In genomic region chr1:172289617-172289946, GRCm38 (mm10) we compare ENCODE assay signal across 31 mouse cellular contexts. TPM values are rescaled to one million over a fixed set of nuclear protein-coding genes. Genes with fewer than 3 reads are reported as not detected.
A peak's percentile ranks its signal among the peaks of the same experiment; 100 is the strongest.
DNase-seq lines count a peak whose midpoint lies in the region; ATAC-seq and TF ChIP-seq lines count a peak whose summit lies in the region.
"Had no signal": no experiment of that assay in that cellular context is flagged by ENCODE, and none has a peak within 500 bp of the region (broad histone marks: within the 10 kb centered on the region; RNA-seq: fewer than 3 reads in every experiment).

No protein-coding gene starts in this region.

- no peaks in the 10 kb centered on the region for H3K79me2 ChIP-seq in MEL (ENCODE audit: control insufficient read depth, insufficient read depth, low read length, poor library complexity)

- 57% methylated on average over 3 of the region's 3 CpGs for WGBS in intestine, embryonic 14.5 days
- 29% methylated on average over 3 of the region's 3 CpGs for WGBS in intestine, postnatal 0 days

- H3K9ac ChIP-seq in MEL (ENCODE audit: control insufficient read depth, low read depth, low read length, poor library complexity, severe bottlenecking) = peak overlapping the region; percentile 12; the same call in 1 of the 2 replicates
- H3K9ac ChIP-seq in intestine, embryonic 14.5 days (ENCODE audit: low read length) = no peak overlapping the region
- no peak overlapping the region for H3K9ac ChIP-seq in intestine, postnatal 0 days (ENCODE audit: low read depth, low read length)
- H3K9ac ChIP-seq: embryonic facial prominence, embryonic 13.5 days; forebrain, embryonic 12.5 days; hindbrain, embryonic 14.5 days had no signal

- no peak for DNase-seq in MEL (ENCODE audit: low read depth, low spot score)
- DNase-seq in intestine, embryonic 14.5 days (ENCODE audit: low spot score) = no peak
- DNase-seq in heart, postnatal 10 days = no peak
- DNase-seq in urinary bladder, postnatal 36 days (ENCODE audit: low spot score in 2 of 2) = no peak
- no peak for DNase-seq in neural tube, embryonic 10.5 days (ENCODE audit: extremely low spot score, low spot score)
- DNase-seq: cerebellum, adult 11-12 months; cerebellum, adult 8-10 months; cerebellum, postnatal 10 days; cerebellum, postnatal 36 days; embryo, embryonic 11 days; gastrocnemius, postnatal 14 days; heart, adult 11 months; heart, postnatal 36 days; kidney, adult 2 months had no signal

- peak; percentile 73; the same call in 1 of the 2 replicates for ATAC-seq in intestine, embryonic 14.5 days (replicated peaks; ENCODE audit: low FRiP score, low TSS enrichment, low read depth)
- ATAC-seq in intestine, postnatal 0 days = 0 out of 2 replicates have a peak, but pooled peaks have one; percentile 60
- ATAC-seq: forebrain, embryonic 16.5 days; hindbrain, postnatal 0 days; inflammation-experienced regulatory T-cells, adult 6 months had no signal

- no peak overlapping the region for H3K4me2 ChIP-seq in intestine, embryonic 14.5 days (ENCODE audit: low read length)
- H3K4me2 ChIP-seq in intestine, postnatal 0 days (replicated peaks; ENCODE audit: low read depth) = no peak overlapping the region
- H3K4me2 ChIP-seq: embryonic facial prominence, embryonic 13.5 days; forebrain, embryonic 12.5 days; heart, embryonic 11.5 days; hindbrain, embryonic 14.5 days had no signal

- H3K4me1 ChIP-seq in MEL (ENCODE audit: control insufficient read depth in 1 of 2, insufficient read depth in 2 of 2, low read length in 2 of 2) = peaks cover 0 to 8% of the 10 kb centered on the region in 2 experiments; a peak in 2 of 4 replicates
- no peaks in the 10 kb centered on the region for H3K4me1 ChIP-seq in intestine, embryonic 14.5 days (replicated peaks; ENCODE audit: control insufficient read depth, insufficient read depth, low read length)
- H3K4me1 ChIP-seq in intestine, postnatal 0 days (replicated peaks; ENCODE audit: control insufficient read depth, insufficient read depth, low read length) = no peaks in the 10 kb centered on the region
- H3K4me1 ChIP-seq: embryonic facial prominence, embryonic 10.5 days; embryonic facial prominence, embryonic 13.5 days had no signal

- no peak for TF ChIP-seq RAD21 in MEL (IDR thresholded peaks at IDR 0.05; ENCODE audit: low read depth, low read length)

- TF ChIP-seq EP300 in MEL (IDR thresholded peaks at IDR 0.05; ENCODE audit: low read depth in 1 of 2, low read length in 2 of 2) = no peak

- H3K4me3 ChIP-seq in MEL (ENCODE audit: control insufficient read depth in 1 of 2, insufficient read depth in 1 of 2, low read depth in 2 of 2, low read length in 2 of 2) = no peak overlapping the region
- no peak overlapping the region for H3K4me3 ChIP-seq in intestine, embryonic 14.5 days (ENCODE audit: low read depth, low read length)
- H3K4me3 ChIP-seq in intestine, postnatal 0 days (ENCODE audit: low read depth, low read length) = no peak overlapping the region
- H3K4me3 ChIP-seq: embryonic facial prominence, embryonic 10.5 days; embryonic facial prominence, embryonic 13.5 days; erythroblast, embryonic 14.5 days; forebrain, embryonic 12.5 days; hindbrain, embryonic 10.5 days had no signal

- H3K9me3 ChIP-seq in MEL (replicated peaks; ENCODE audit: insufficient read depth, low read length) = no peaks in the 10 kb centered on the region
- H3K9me3 ChIP-seq in intestine, embryonic 14.5 days (ENCODE audit: control insufficient read depth, low read length) = no peaks in the 10 kb centered on the region
- H3K9me3 ChIP-seq in intestine, postnatal 0 days (ENCODE audit: control insufficient read depth) = no peaks in the 10 kb centered on the region
- H3K9me3 ChIP-seq: embryonic facial prominence, embryonic 10.5 days; embryonic facial prominence, embryonic 13.5 days; forebrain, embryonic 12.5 days; hindbrain, embryonic 10.5 days had no signal

- TF ChIP-seq POLR2A in MEL (IDR thresholded peaks at IDR 0.05; ENCODE audit: control insufficient read depth in 1 of 2, insufficient read depth in 1 of 2, low read depth in 1 of 2, low read length in 2 of 2, poor library complexity in 1 of 2) = no peak

- TF ChIP-seq CTCF in MEL (IDR thresholded peaks at IDR 0.05 in 2 of 3, conservative IDR thresholded peaks at IDR 0.05 in 1 of 3; ENCODE audit: control insufficient read depth in 1 of 3, insufficient read depth in 1 of 3, low read depth in 2 of 3, low read length in 3 of 3, poor library complexity in 1 of 3, severe bottlenecking in 1 of 3) = no peak
- TF ChIP-seq CTCF in intestine, postnatal 0 days (IDR thresholded peaks at IDR 0.05; ENCODE audit: low read depth) = no peak

- intact Hi-C loops in heart, postnatal 10 days (cut with DNase I) = no loop called here

- H3K36me3 ChIP-seq in MEL (ENCODE audit: control insufficient read depth in 1 of 2, insufficient read depth in 2 of 2, low read length in 2 of 2) = peaks cover 0 to 7% of the 10 kb centered on the region in 2 experiments; a peak in 1 of 4 replicates
- no peaks in the 10 kb centered on the region for H3K36me3 ChIP-seq in intestine, embryonic 14.5 days (ENCODE audit: control insufficient read depth, insufficient read depth, low read length)
- H3K36me3 ChIP-seq in intestine, postnatal 0 days (ENCODE audit: control insufficient read depth, insufficient read depth) = no peaks in the 10 kb centered on the region
- H3K36me3 ChIP-seq: embryonic facial prominence, embryonic 10.5 days; embryonic facial prominence, embryonic 13.5 days; forebrain, embryonic 12.5 days; hindbrain, embryonic 10.5 days had no signal

- H3K27me3 ChIP-seq in MEL (ENCODE audit: control insufficient read depth in 1 of 2, insufficient read depth in 2 of 2, low read length in 2 of 2) = peaks cover 6 to 16% of the 10 kb centered on the region in 2 experiments
- no peaks in the 10 kb centered on the region for H3K27me3 ChIP-seq in intestine, embryonic 14.5 days (replicated peaks; ENCODE audit: control insufficient read depth, insufficient read depth, low read length)
- H3K27me3 ChIP-seq in intestine, postnatal 0 days (replicated peaks; ENCODE audit: control insufficient read depth, insufficient read depth, low read length) = no peaks in the 10 kb centered on the region
- H3K27me3 ChIP-seq: embryonic facial prominence, embryonic 13.5 days; forebrain, embryonic 12.5 days had no signal

- no peak overlapping the region for H3K27ac ChIP-seq in MEL (ENCODE audit: control insufficient read depth, low read depth, low read length)
- no peak overlapping the region for H3K27ac ChIP-seq in intestine, embryonic 14.5 days (ENCODE audit: low read depth)
- no peak overlapping the region for H3K27ac ChIP-seq in intestine, postnatal 0 days (ENCODE audit: low read depth, low read length)
- H3K27ac ChIP-seq: embryonic facial prominence, embryonic 10.5 days; embryonic facial prominence, embryonic 13.5 days; forebrain, embryonic 12.5 days; hindbrain, embryonic 10.5 days; hindbrain, embryonic 14.5 days; hindbrain, postnatal 0 days had no signal

TF ChIP-seq in MEL, 35 proteins besides CTCF, POLR2A, EP300 and RAD21 (continues in another document):
- TF ChIP-seq E2F4 (IDR thresholded peaks at IDR 0.05; ENCODE audit: borderline replicate concordance, low read depth, low read length) = no peak
- no peak for TF ChIP-seq MAZ (IDR thresholded peaks at IDR 0.05; ENCODE audit: low read depth, low read length)
- no peak for TF ChIP-seq USF2 (IDR thresholded peaks at IDR 0.05; ENCODE audit: borderline replicate concordance in 1 of 2, insufficient read depth in 1 of 2, low read depth in 1 of 2, low read length in 2 of 2)
- TF ChIP-seq ETS1 (IDR thresholded peaks at IDR 0.05; ENCODE audit: low read depth, low read length) = no peak
- no peak for TF ChIP-seq TCF12 (IDR thresholded peaks at IDR 0.05; ENCODE audit: low read depth, low read length)
- TF ChIP-seq GABPA (IDR thresholded peaks at IDR 0.05; ENCODE audit: low read depth, low read length) = no peak

RNA-seq across cellular contexts. Expression of gene Atp1a2, which starts 8.3 kb away (rescaled TPM):
- total RNA-seq in MEL (2012; rRNA removed) = 0.10 TPM in 1 of 2 replicates, not detected in the other
- under 1 TPM in 1 of 2 experiments, not detected in 1; 0.04 TPM for polyA plus RNA-seq in MEL (2012; ENCODE audit: insufficient read depth in 1 of 2, insufficient read length in 2 of 2, low read depth in 1 of 2, low replicate concordance in 2 of 2, missing spikeins in 1 of 2)
- 1.6 and 1.7 TPM in 2 replicates for polyA plus RNA-seq in intestine, embryonic 14.5 days (2014; fragmentation: Nextera tagmentation; extraction: Ambion mirVana)
- polyA plus RNA-seq in intestine, postnatal 0 days (2015; fragmentation: Nextera tagmentation; extraction: Ambion mirVana) = 1.9 and 2.8 TPM in 2 replicates
- total RNA-seq in heart, postnatal 10 days (2021) = 100 to 1,000 TPM; 228 to 235 TPM
- polyA plus RNA-seq: erythroblast, embryonic 14.5 days had no signal

RNA-seq across cellular contexts. Expression of gene Igsf8, which starts 28.1 kb away (rescaled TPM):
- 65.2 and 88.0 TPM in 2 replicates for total RNA-seq in MEL (2012; rRNA removed)
- 10 to 100 TPM in 1 of 2 experiments, not detected in 1; 97.2 TPM for polyA plus RNA-seq in MEL (2012; ENCODE audit: insufficient read depth in 1 of 2, insufficient read length in 2 of 2, low read depth in 1 of 2, low replicate concordance in 2 of 2, missing spikeins in 1 of 2)
- 47.6 and 48.5 TPM in 2 replicates for polyA plus RNA-seq in intestine, embryonic 14.5 days (2014; fragmentation: Nextera tagmentation; extraction: Ambion mirVana)
- polyA plus RNA-seq in intestine, postnatal 0 days (2015; fragmentation: Nextera tagmentation; extraction: Ambion mirVana) = 17.7 and 17.8 TPM in 2 replicates
- total RNA-seq in heart, postnatal 10 days (2021) = 10 to 100 TPM; 13.6 to 17.1 TPM

RNA-seq across cellular contexts. Expression of gene Atp1a4, which starts 31.4 kb away (rescaled TPM):
- total RNA-seq in MEL (2012; rRNA removed) = not detected in 2 replicates
- not detected for polyA plus RNA-seq in MEL (2012; ENCODE audit: insufficient read depth in 1 of 2, insufficient read length in 2 of 2, low read depth in 1 of 2, low replicate concordance in 2 of 2, missing spikeins in 1 of 2)
- polyA plus RNA-seq in intestine, embryonic 14.5 days (2014; fragmentation: Nextera tagmentation; extraction: Ambion mirVana) = not detected in 2 replicates
- not detected in 2 replicates for polyA plus RNA-seq in intestine, postnatal 0 days (2015; fragmentation: Nextera tagmentation; extraction: Ambion mirVana)
- not detected for total RNA-seq in heart, postnatal 10 days (2021)
- total RNA-seq: heart, adult 8-10 months; heart, postnatal 36 days had no signal
- polyA plus RNA-seq: cortical plate, adult 2 months; embryonic facial prominence, embryonic 10.5 days; embryonic facial prominence, embryonic 13.5 days; erythroblast, embryonic 14.5 days; forebrain, embryonic 16.5 days; frontal cortex, adult 2 months; hindbrain, embryonic 10.5 days; inflammation-experienced regulatory T-cells, adult 6 months had no signal

RNA-seq across cellular contexts. Expression of gene Kcnj9, which starts 39.5 kb away (rescaled TPM):
- total RNA-seq in MEL (2012; rRNA removed) = not detected in 2 replicates
- polyA plus RNA-seq in MEL (2012; ENCODE audit: insufficient read depth in 1 of 2, insufficient read length in 2 of 2, low read depth in 1 of 2, low replicate concordance in 2 of 2, missing spikeins in 1 of 2) = under 1 TPM in 1 of 2 experiments, not detected in 1; 0.08 TPM
- 0.04 TPM in 1 of 2 replicates, not detected in the other for polyA plus RNA-seq in intestine, embryonic 14.5 days (2014; fragmentation: Nextera tagmentation; extraction: Ambion mirVana)
- 0.05 TPM in 1 of 2 replicates, not detected in the other for polyA plus RNA-seq in intestine, postnatal 0 days (2015; fragmentation: Nextera tagmentation; extraction: Ambion mirVana)
- not detected for total RNA-seq in heart, postnatal 10 days (2021)
- total RNA-seq: gastrocnemius, postnatal 14 days; gastrocnemius, postnatal 4 days; heart, adult 8-10 months; heart, postnatal 36 days had no signal
- polyA plus RNA-seq: embryonic facial prominence, embryonic 13.5 days; heart, embryonic 14.5 days; heart, postnatal 0 days; inflammation-experienced regulatory T-cells, adult 6 months had no signal

RNA-seq across cellular contexts. Expression of gene Kcnj10, which starts 51.4 kb away (rescaled TPM):
- total RNA-seq in MEL (2012; rRNA removed) = 0.03 and 0.04 TPM in 2 replicates
- under 1 TPM in 1 of 2 experiments, not detected in 1; 0.72 TPM for polyA plus RNA-seq in MEL (2012; ENCODE audit: insufficient read depth in 1 of 2, insufficient read length in 2 of 2, low read depth in 1 of 2, low replicate concordance in 2 of 2, missing spikeins in 1 of 2)
- 0.07 and 0.09 TPM in 2 replicates for polyA plus RNA-seq in intestine, embryonic 14.5 days (2014; fragmentation: Nextera tagmentation; extraction: Ambion mirVana)
- polyA plus RNA-seq in intestine, postnatal 0 days (2015; fragmentation: Nextera tagmentation; extraction: Ambion mirVana) = 0.16 and 0.17 TPM in 2 replicates
- under 1 TPM; 0.05 to 0.19 TPM for total RNA-seq in heart, postnatal 10 days (2021)
- polyA plus RNA-seq: erythroblast, embryonic 14.5 days; heart, embryonic 14.5 days; heart, postnatal 0 days had no signal
